Mouse (Mus musculus): ENCODE measurements at regions not wholly inside any gene's neighbourhood (a gene's known extent, or its start where the extent isn't known, plus 50 kb on each side); places are given as distances from the start of the nearest gene placed in this dataset.

DNA sequence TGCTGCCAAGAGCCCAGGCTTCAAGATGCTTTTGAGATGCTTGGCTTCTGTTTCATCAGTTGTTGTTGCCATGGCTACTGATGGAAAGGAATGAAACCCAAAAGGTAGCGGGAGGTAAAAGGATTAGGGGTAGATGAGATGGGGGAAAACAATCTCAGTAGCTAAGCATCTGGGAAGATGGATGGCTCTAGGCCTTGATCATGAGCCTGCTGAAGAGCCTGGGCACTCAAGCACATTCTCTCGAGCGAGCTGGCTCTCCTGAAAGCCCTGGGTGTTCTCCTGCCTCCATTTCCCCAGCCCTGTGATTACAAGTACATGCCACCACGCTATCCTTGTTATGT, 92.3 kb upstream of the Nrsn1 start:
- no peak overlapping the region for H3K4me2 ChIP-seq
- H3K9me3 ChIP-seq (ENCODE audit: control insufficient read depth, low read length) = no peaks in the 10 kb centered on the region; the same call in 1 of the 2 replicates
- DNase-seq (ENCODE audit: low spot score) (no peak), ATAC-seq (replicated peaks; ENCODE audit: low FRiP score) (no peak)
- no peak overlapping the region for H3K27ac ChIP-seq (ENCODE audit: low read depth, low read length)
- 68% methylated on average over 4 of the region's 4 CpGs for WGBS
- no peak overlapping the region for H3K4me3 ChIP-seq (ENCODE audit: low read depth, low read length)
- H3K36me3 ChIP-seq (ENCODE audit: control insufficient read depth, insufficient read depth, low read length) = no peaks in the 10 kb centered on the region
- H3K27me3 ChIP-seq (replicated peaks; ENCODE audit: control insufficient read depth, insufficient read depth, low read length) = no peaks in the 10 kb centered on the region
- no peaks in the 10 kb centered on the region for H3K4me1 ChIP-seq (replicated peaks; ENCODE audit: control insufficient read depth, insufficient read depth, low read length)
- no peak overlapping the region for H3K9ac ChIP-seq (ENCODE audit: low read depth, low read length)

DNA sequence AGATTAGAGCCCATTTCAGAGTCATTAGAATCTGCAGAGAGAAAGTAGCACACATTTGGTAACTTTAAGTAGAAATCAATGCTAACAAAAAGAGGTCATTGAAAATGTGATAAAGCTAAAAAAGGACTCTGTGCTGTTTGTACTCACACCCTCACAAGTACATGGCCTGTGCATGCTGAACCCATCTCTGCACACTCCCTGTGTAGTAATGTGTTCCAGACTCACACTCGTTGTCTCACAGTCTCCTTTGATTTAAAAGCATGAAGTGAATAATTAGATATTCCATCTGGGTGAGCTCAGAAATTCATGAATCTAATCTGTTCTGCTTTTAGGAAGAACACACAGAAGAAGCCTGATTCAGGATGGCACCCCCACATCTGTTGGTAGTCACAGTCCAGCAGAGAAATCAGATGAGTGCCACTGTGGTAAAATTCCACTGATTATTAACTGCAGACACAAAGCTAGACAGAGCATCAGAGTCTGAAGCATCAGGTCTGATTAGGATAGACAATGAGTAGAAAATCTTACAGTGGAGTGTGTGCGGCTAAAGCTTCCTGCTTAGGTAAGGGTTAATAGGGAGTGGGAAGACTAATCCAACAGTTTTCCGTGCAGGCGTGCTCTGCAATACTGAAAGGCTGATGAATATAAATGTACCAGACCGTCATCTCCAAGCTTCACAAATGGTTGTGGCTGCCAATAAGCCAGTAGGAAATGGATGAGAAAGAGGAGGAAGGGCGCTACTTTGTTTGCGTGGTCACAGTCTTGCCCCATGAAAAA, 91.7 kb upstream of the Nrsn1 start:
- no peak for ATAC-seq (replicated peaks; ENCODE audit: low FRiP score)
- Histone ChIP-seq H3K4me3 (ENCODE audit: low read depth, low read length) (no peak overlapping the region), H3K4me2 (no peak overlapping the region), H3K27ac (ENCODE audit: low read depth, low read length) (no peak overlapping the region), H3K9ac (ENCODE audit: low read depth, low read length) (no peak overlapping the region), H3K9me3 (ENCODE audit: control insufficient read depth, low read length) (no peaks in the 10 kb centered on the region; the same call in 1 of the 2 replicates), H3K36me3 (ENCODE audit: control insufficient read depth, insufficient read depth, low read length) (no peaks in the 10 kb centered on the region), H3K27me3 (replicated peaks; ENCODE audit: control insufficient read depth, insufficient read depth, low read length) (no peaks in the 10 kb centered on the region), H3K4me1 (replicated peaks; ENCODE audit: control insufficient read depth, insufficient read depth, low read length) (no peaks in the 10 kb centered on the region)
- no peak for DNase-seq (ENCODE audit: low spot score)
- WGBS = 81% methylated on average over 7 of the region's 7 CpGs

DNA sequence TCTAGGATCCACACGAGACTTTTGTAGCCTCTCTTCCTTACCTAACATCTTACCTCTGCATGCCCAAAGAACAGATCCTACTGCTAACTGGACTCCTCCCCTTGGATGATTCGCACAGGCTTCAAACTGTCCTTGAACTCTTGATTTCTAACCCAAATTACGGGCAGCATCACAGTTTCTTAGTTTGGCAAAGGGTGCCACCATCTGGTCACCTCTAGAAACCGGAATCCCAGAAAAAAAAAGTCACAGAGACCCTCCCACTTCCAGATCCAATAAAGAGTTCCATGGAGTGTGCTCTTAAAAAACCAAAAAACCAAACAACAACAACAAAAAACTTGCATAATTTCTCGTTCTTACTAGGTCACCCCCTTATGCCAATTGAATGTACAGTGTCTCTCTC, 77.3 kb upstream of the Nrsn1 start:
- Histone ChIP-seq H3K27ac (ENCODE audit: low read depth, low read length) (no peak overlapping the region), H3K4me2 (no peak overlapping the region), H3K9ac (ENCODE audit: low read depth, low read length) (no peak overlapping the region), H3K4me1 (replicated peaks; ENCODE audit: control insufficient read depth, insufficient read depth, low read length) (no peaks in the 10 kb centered on the region), H3K27me3 (replicated peaks; ENCODE audit: control insufficient read depth, insufficient read depth, low read length) (no peaks in the 10 kb centered on the region), H3K9me3 (ENCODE audit: control insufficient read depth, low read length) (no peaks in the 10 kb centered on the region), H3K36me3 (ENCODE audit: control insufficient read depth, insufficient read depth, low read length) (no peaks in the 10 kb centered on the region), H3K4me3 (ENCODE audit: low read depth, low read length) (no peak overlapping the region)
- no peak for DNase-seq (ENCODE audit: low spot score)
- no peak for ATAC-seq (replicated peaks; ENCODE audit: low FRiP score)
- WGBS = 38% methylated on average over 5 of the region's 5 CpGs

DNA sequence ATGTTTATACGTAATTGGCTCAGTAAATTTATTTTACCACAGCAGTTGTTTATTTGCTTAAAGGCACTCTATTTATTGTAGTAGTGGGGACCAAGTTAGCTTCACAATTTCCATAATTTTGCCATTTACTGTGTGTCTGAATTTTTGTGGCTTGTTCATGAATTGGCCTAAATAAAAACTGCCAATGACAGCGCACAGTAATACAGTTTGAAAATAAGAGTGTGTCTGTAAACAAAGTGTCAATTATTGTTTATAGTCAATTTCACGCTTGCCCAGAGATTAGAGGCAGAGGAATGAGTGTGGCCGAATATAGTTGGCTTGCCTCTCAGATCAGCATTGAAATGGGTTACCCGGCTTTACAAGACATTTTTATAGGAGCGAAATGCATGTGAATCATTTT, 73.0 kb upstream of the Nrsn1 start:
- Histone ChIP-seq H3K9me3 (ENCODE audit: control insufficient read depth, low read length) (no peaks in the 10 kb centered on the region), H3K4me1 (replicated peaks; ENCODE audit: control insufficient read depth, insufficient read depth, low read length) (no peaks in the 10 kb centered on the region), H3K9ac (ENCODE audit: low read depth, low read length) (no peak overlapping the region), H3K27ac (ENCODE audit: low read depth, low read length) (no peak overlapping the region), H3K27me3 (replicated peaks; ENCODE audit: control insufficient read depth, insufficient read depth, low read length) (no peaks in the 10 kb centered on the region), H3K36me3 (ENCODE audit: control insufficient read depth, insufficient read depth, low read length) (no peaks in the 10 kb centered on the region), H3K4me3 (ENCODE audit: low read depth, low read length) (no peak overlapping the region), H3K4me2 (no peak overlapping the region)
- ATAC-seq (replicated peaks; ENCODE audit: low FRiP score) (no peak), DNase-seq (ENCODE audit: low spot score) (no peak)
- 81% methylated on average over 6 of the region's 6 CpGs for WGBS

DNA sequence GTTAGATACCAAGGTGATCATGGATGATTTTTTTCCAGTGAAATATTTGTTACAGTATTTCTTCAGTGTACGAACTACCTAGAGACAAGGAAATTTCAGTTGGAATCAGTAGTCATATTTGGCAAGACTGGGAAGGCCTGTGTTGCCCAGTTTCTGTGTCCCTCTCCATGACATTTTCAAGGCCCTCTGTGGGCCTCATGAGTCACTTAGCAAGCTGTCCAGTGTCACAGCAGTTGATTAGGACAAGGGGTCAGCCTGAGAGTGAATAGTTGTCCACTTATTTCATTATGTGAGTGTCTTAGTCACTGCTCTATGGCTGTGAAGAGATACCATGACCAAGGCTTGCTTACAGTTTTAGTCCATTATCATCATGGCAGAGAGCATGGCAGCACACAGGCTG, 71.5 kb upstream of the Nrsn1 start:
- Histone ChIP-seq H3K4me2 (no peak overlapping the region), H3K36me3 (ENCODE audit: control insufficient read depth, insufficient read depth, low read length) (no peaks in the 10 kb centered on the region), H3K4me1 (replicated peaks; ENCODE audit: control insufficient read depth, insufficient read depth, low read length) (no peaks in the 10 kb centered on the region), H3K9me3 (ENCODE audit: control insufficient read depth, low read length) (no peaks in the 10 kb centered on the region), H3K27me3 (replicated peaks; ENCODE audit: control insufficient read depth, insufficient read depth, low read length) (no peaks in the 10 kb centered on the region), H3K27ac (ENCODE audit: low read depth, low read length) (no peak overlapping the region), H3K4me3 (ENCODE audit: low read depth, low read length) (no peak overlapping the region), H3K9ac (ENCODE audit: low read depth, low read length) (no peak overlapping the region)
- WGBS = 77% methylated on average over 1 of the region's 1 CpGs
- ATAC-seq (replicated peaks; ENCODE audit: low FRiP score) (no peak), DNase-seq (ENCODE audit: low spot score) (no peak)

DNA sequence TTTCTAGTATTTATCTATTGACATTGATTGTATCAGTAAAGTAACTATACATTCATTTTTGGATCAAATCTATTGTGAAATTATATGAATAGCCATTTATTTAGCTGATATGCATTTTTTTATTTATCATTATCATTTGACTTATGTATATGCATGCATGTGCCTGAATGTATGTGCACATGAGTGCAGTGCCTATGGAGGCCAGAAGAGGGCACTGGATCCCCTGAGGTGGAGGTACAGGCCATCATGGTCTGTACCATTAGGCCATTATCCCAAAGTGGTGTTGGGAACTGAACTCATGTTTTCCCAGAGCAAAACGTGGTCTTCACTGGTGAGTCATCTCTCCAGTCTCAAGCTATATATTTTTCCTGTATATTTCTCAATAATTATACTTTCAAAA, 63.5 kb upstream of the Nrsn1 start:
- Histone ChIP-seq H3K27me3 (replicated peaks; ENCODE audit: control insufficient read depth, insufficient read depth, low read length) (no peaks in the 10 kb centered on the region), H3K36me3 (ENCODE audit: control insufficient read depth, insufficient read depth, low read length) (no peaks in the 10 kb centered on the region), H3K9me3 (ENCODE audit: control insufficient read depth, low read length) (no peaks in the 10 kb centered on the region), H3K27ac (ENCODE audit: low read depth, low read length) (no peak overlapping the region), H3K4me3 (ENCODE audit: low read depth, low read length) (no peak overlapping the region), H3K9ac (ENCODE audit: low read depth, low read length) (no peak overlapping the region), H3K4me1 (replicated peaks; ENCODE audit: control insufficient read depth, insufficient read depth, low read length) (no peaks in the 10 kb centered on the region), H3K4me2 (no peak overlapping the region)
- 79% methylated on average over 1 of the region's 1 CpGs for WGBS
- no peak for ATAC-seq (replicated peaks; ENCODE audit: low FRiP score)
- no peak for DNase-seq (ENCODE audit: low spot score)
